Mouse (Mus musculus) intestine, embryonic 15.5 days (tissue): ENCODE measurements around the gene Nell2. TPM values are rescaled to one million over a fixed set of nuclear protein-coding genes. Genes with fewer than 3 reads are reported as not detected.

ENCODE experiments used
- ATAC-seq: fragments of 200-750 bp; cut with Nextera tagmentation; 2 replicates; pipeline ENCODE4 v1.8.0; 2017; ENCODE audit warnings: moderate TSS enrichment, moderate library complexity
- H3K27ac ChIP-seq: fragments of 300-500 bp; sonication (generic); 2 replicates; pipeline ENCODE4 v1.5.1; 2015; ENCODE audit warnings: mild to moderate bottlenecking, inconsistent platforms
- H3K27me3 ChIP-seq: fragments of 300-500 bp; sonication (generic); replicated peaks from 2 replicates; pipeline ENCODE4 v1.6.1; 2015; ENCODE audit warnings: inconsistent platforms
- H3K36me3 ChIP-seq: fragments of 300-500 bp; sonication (generic); 2 replicates; pipeline ENCODE4 v1.6.1; 2015; ENCODE audit warnings: inconsistent platforms
- H3K4me1 ChIP-seq: fragments of 300-500 bp; sonication (generic); replicated peaks from 2 replicates; pipeline ENCODE4 v1.6.1; 2015; ENCODE audit warnings: inconsistent platforms
- H3K4me2 ChIP-seq: fragments of 300-500 bp; sonication (generic); replicated peaks from 2 replicates; pipeline ENCODE4 v1.6.1; 2015; ENCODE audit warnings: mild to moderate bottlenecking, inconsistent platforms
- H3K4me3 ChIP-seq: fragments of 300-500 bp; sonication (generic); replicated peaks from 2 replicates; pipeline ENCODE4 v1.5.1; 2015; ENCODE audit warnings: inconsistent platforms
- H3K9ac ChIP-seq: fragments of 300-500 bp; sonication (generic); 2 replicates; pipeline ENCODE4 v1.6.1; 2015; ENCODE audit warnings: inconsistent platforms
- H3K9me3 ChIP-seq: fragments of 300-500 bp; sonication (generic); 2 replicates; pipeline ENCODE4 v1.6.1; 2016; ENCODE audit warnings: inconsistent platforms
- WGBS: fragments of 180-500 bp; shearing (Covaris S2); methylation state at CpG from one replicate; pipeline ENCODE4 v1.1.7; 2015; 5-methylcytosine and 5-hydroxymethylcytosine counted together
- polyA plus RNA-seq: library from polyadenylated mRNA; unstranded; fragments of >200 nt; fragmentation: Nextera tagmentation; extraction: Ambion mirVana; gene quantifications from 2 replicates; pipeline ENCODE4 v1.2.1, GENCODE M21; 2015

Gene Nell2
- polyA plus RNA-seq, 1 experiment from 2014 or later, result 13.7 TPM

- Histone ChIP-seq H3K4me2 (no peak overlapping the region), H3K4me3 (no peak overlapping the region), H3K27me3 (no peaks in the 10 kb centered on the region), H3K9ac (no peak overlapping the region), H3K9me3 (no peaks in the 10 kb centered on the region), H3K36me3 (no peaks in the 10 kb centered on the region), H3K4me1 (no peaks in the 10 kb centered on the region), H3K27ac (no peak overlapping the region)
- no peak for ATAC-seq
- 78% methylated on average over 4 of the region's 4 CpGs for WGBS
These were observed 68.3 kb downstream of the Nell2 start for GRCm38 (mm10) chr15:95460041-95460566.

DNA sequence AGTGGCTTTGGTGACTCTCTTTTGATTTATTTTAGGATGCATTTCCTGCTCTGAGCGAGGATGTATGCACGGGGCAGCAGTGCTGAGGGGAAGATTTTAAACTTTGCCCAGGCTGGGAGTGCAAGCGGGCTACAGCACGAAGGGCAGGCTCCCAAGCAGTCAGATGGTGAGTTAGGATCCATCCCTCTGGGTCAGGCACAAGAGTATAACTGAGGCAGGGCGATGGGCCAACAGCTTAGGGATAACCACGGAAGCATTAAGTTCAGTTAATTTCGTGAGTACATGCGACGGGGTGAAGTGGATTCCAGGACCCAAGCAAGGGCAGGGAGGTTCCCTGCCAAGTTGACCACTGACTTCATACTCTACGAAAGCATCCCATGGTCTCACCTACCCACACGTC is 83.8 kb downstream of the Nell2 start:
- Histone ChIP-seq H3K4me1 (no peaks in the 10 kb centered on the region), H3K27me3 (no peaks in the 10 kb centered on the region), H3K9ac (no peak overlapping the region), H3K4me2 (no peak overlapping the region), H3K27ac (no peak overlapping the region), H3K9me3 (no peaks in the 10 kb centered on the region), H3K36me3 (no peaks in the 10 kb centered on the region), H3K4me3 (no peak overlapping the region)
- WGBS, result 71% methylated on average over 11 of the region's 11 CpGs
- no peak for ATAC-seq

DNA sequence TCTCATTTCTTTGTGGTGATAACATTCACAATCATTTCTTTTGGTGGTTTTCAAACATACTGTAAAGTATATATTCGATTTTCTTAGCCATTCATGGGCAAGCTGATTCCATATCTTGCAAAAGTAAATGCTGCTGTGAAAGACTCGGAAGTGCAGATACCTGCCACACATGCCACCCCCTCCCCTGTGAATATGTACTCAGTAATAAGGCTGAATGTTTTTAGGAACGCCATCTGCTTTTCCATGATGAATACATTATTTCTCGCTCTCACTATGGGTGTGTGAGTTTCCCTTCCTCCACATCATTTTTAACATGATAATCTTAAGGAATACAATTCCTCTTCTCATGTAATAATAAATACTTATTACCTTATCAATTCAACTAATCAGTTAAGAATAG is 90.6 kb downstream of the Nell2 start:
- 91% methylated on average over 4 of the region's 4 CpGs for WGBS
- Histone ChIP-seq H3K9ac (no peak overlapping the region), H3K4me1 (no peaks in the 10 kb centered on the region), H3K27me3 (no peaks in the 10 kb centered on the region), H3K27ac (no peak overlapping the region), H3K4me3 (no peak overlapping the region), H3K36me3 (no peaks in the 10 kb centered on the region), H3K9me3 (no peaks in the 10 kb centered on the region), H3K4me2 (no peak overlapping the region)
- no peak for ATAC-seq

GRCm38 (mm10) chr15:95436261-95436660 is 92.1 kb downstream of the Nell2 start:
- H3K27ac ChIP-seq, result no peak overlapping the region
- no peaks in the 10 kb centered on the region for H3K4me1 ChIP-seq
- H3K4me2 ChIP-seq, result no peak overlapping the region
- no peak overlapping the region for H3K4me3 ChIP-seq
- no peaks in the 10 kb centered on the region for H3K27me3 ChIP-seq
- no peaks in the 10 kb centered on the region for H3K36me3 ChIP-seq
- 77% methylated on average over 1 of the region's 1 CpGs for WGBS
- H3K9me3 ChIP-seq, result no peaks in the 10 kb centered on the region
- no peak overlapping the region for H3K9ac ChIP-seq
- no peak for ATAC-seq

DNA sequence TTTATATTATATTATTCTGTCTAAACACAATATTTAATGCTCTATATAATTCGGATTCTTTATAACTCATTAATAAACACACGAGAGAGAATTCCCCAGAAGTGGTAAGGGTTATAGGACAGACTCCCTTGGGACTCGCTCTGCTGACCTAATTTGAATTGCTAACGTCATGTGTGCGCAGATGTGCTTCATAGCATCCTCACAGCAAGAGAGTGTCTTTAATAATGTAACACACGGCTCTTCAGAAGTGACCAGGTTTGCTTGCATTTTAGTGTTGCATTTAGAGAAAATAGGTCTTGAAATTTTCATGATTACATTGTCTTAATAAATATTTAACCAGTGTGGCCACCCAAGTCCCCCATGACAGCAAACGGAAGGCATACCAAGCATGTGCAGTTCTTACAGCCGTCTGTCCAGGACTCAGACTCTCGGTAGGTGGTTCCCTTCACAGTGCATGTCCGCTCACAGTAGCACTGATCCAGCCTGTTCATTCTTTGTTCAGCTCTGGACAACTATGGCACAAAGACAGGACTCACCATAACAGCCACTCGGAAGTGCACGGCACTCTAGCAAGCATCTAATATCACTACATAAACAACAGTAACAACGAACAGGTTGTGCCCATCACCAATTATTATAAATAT is 97.1 kb downstream of the Nell2 start:
- Histone ChIP-seq H3K27me3 (no peaks in the 10 kb centered on the region), H3K9ac (no peak overlapping the region), H3K9me3 (no peaks in the 10 kb centered on the region), H3K36me3 (no peaks in the 10 kb centered on the region), H3K4me3 (no peak overlapping the region), H3K4me1 (no peaks in the 10 kb centered on the region), H3K4me2 (no peak overlapping the region), H3K27ac (no peak overlapping the region)
- WGBS, result 54% methylated on average over 13 of the region's 13 CpGs
- no peak for ATAC-seq

DNA sequence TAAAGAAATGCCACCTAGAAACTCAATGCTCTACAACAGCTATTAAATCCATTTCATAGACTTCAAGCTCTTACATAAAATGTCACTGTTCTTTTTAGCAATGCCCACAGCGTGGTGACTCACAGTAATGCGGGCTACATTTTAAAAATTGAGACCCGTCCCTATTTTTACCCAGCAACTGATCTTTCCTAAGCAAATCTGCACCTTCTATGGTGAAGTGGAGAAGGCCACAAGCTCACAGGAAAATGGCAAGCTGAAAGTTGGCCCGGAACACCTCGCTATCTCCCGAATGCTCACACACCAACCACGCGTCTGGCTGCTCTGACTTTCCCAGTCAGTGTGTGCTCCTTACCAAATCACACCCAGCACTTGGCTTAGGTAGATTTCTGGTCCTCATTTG is 98.4 kb downstream of the Nell2 start:
- Histone ChIP-seq H3K9me3 (no peaks in the 10 kb centered on the region), H3K4me3 (no peak overlapping the region), H3K4me2 (no peak overlapping the region), H3K9ac (no peak overlapping the region), H3K4me1 (no peaks in the 10 kb centered on the region), H3K27me3 (no peaks in the 10 kb centered on the region), H3K36me3 (no peaks in the 10 kb centered on the region), H3K27ac (no peak overlapping the region)
- ATAC-seq, result no peak
- WGBS, result 95% methylated on average over 8 of the region's 8 CpGs

DNA sequence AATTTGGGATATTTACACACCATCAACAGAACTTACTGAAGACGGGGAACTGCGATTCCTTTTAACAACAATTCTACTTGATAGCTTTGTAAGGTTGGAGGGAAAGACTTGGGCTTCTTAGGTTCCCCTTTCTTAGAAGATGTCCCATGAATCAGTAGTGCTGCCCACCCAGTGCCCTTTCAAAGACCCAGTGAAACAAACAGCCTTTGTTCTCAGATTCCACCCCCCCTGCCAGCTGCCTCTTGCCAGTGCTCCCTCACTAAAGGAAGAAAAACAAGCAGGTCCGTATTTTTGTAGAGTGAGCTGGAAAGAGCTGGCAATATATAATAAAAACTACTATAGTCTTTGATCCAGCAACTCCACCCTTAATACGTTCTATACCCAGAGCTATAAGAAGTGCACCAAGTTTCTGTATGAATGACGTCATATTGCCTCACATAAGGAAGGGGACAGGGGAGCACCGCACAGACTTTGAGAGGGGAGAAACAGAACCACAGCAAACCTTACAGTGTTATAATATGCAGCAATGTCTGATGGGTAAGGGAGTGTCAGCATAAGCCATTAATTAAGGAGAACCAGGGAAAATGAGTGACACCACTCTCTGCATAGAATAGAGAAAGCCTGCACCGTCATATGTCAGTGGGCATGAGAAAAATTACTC is 100.2 kb downstream of the Nell2 start:
- no peaks in the 10 kb centered on the region for H3K27me3 ChIP-seq
- WGBS, result 68% methylated on average over 7 of the region's 7 CpGs
- no peak for ATAC-seq
- no peak overlapping the region for H3K27ac ChIP-seq
- H3K4me1 ChIP-seq, result no peaks in the 10 kb centered on the region
- no peak overlapping the region for H3K9ac ChIP-seq
- no peak overlapping the region for H3K4me2 ChIP-seq
- H3K4me3 ChIP-seq, result no peak overlapping the region
- no peaks in the 10 kb centered on the region for H3K9me3 ChIP-seq
- no peaks in the 10 kb centered on the region for H3K36me3 ChIP-seq

DNA sequence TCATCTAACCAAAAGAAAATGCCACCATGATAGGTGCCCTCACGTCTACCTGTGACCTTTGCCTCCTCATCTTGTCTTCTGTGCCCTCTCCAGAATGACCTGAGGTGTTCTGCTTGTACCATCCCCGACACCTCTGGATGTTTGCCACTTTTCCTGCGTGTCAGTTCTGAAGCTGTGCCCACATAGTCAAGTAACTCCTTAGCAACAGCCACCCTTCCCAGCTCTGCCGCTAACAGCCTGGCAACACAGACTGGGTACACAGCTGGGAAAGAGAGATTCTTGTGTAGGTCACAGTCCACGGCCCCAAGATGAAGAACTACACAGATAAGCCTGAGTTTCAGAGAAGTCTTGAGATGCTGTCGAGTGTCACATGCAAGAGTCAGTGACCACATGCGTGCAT is 103.3 kb downstream of the Nell2 start:
- WGBS, result 87% methylated on average over 7 of the region's 7 CpGs
- H3K4me2 ChIP-seq, result no peak overlapping the region
- no peaks in the 10 kb centered on the region for H3K27me3 ChIP-seq
- no peak for ATAC-seq
- no peaks in the 10 kb centered on the region for H3K36me3 ChIP-seq
- H3K4me1 ChIP-seq, result no peaks in the 10 kb centered on the region
- H3K27ac ChIP-seq, result no peak overlapping the region
- H3K9me3 ChIP-seq, result no peaks in the 10 kb centered on the region
- no peak overlapping the region for H3K9ac ChIP-seq
- no peak overlapping the region for H3K4me3 ChIP-seq

DNA sequence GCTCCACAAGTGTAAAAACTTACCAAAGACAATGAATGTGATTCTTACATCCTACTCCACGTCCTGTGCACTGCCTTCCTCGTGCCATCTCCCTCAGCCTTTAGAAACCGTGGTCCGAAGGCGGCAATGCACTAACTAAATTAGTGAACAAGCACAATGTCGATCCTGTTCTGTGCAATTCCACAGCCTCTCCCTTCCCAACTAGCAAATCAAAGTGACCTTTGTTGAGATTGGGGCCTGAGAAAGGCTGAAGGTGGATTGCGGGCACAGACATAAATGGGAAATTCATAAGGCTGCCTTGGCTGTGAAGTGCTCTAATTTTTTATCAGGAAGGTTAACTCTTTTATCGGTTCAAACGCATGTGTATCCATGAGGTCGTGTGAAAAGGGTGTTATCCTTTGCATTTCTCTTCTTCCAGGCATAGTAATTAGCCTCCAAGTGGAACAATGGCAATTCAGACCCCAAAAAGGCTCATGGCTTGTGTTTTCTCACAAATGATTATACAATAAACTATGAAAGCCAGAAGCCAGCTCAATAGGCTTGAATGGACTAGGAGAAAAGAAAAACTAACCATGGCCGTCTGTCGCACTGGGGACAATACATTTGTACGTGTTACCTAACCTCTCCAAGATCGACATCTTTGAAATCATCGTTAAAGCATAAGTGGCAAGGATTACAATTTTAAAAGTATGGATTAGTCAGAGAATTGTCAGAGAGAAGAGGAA is 106.0 kb downstream of the Nell2 start:
- WGBS, result 86% methylated on average over 15 of the region's 15 CpGs
- H3K4me3 ChIP-seq, result no peak overlapping the region
- H3K36me3 ChIP-seq, result no peaks in the 10 kb centered on the region
- H3K9ac ChIP-seq, result no peak overlapping the region
- no peaks in the 10 kb centered on the region for H3K9me3 ChIP-seq
- H3K27ac ChIP-seq, result no peak overlapping the region
- no peak overlapping the region for H3K4me2 ChIP-seq
- ATAC-seq, result no peak
- no peaks in the 10 kb centered on the region for H3K4me1 ChIP-seq
- no peaks in the 10 kb centered on the region for H3K27me3 ChIP-seq

GRCm38 (mm10) chr15:95418641-95419040 is 109.7 kb downstream of the Nell2 start:
- Histone ChIP-seq H3K27me3 (no peaks in the 10 kb centered on the region), H3K9me3 (no peaks in the 10 kb centered on the region), H3K36me3 (no peaks in the 10 kb centered on the region), H3K4me3 (no peak overlapping the region), H3K4me2 (no peak overlapping the region), H3K9ac (no peak overlapping the region), H3K27ac (no peak overlapping the region), H3K4me1 (no peaks in the 10 kb centered on the region)
- no peak for ATAC-seq
- WGBS, result 84% methylated on average over 4 of the region's 4 CpGs

- WGBS, result 61% methylated on average over 5 of the region's 5 CpGs
- ATAC-seq, result no peak
- Histone ChIP-seq H3K27me3 (no peaks in the 10 kb centered on the region), H3K4me2 (no peak overlapping the region), H3K9me3 (no peaks in the 10 kb centered on the region), H3K27ac (no peak overlapping the region), H3K36me3 (no peaks in the 10 kb centered on the region), H3K9ac (no peak overlapping the region), H3K4me3 (no peak overlapping the region), H3K4me1 (no peaks in the 10 kb centered on the region)
These were observed 116.2 kb downstream of the Nell2 start for GRCm38 (mm10) chr15:95411949-95412741.

GRCm38 (mm10) chr15:95410213-95410843 is 118.0 kb downstream of the Nell2 start:
- 72% methylated on average over 11 of the region's 11 CpGs for WGBS
- Histone ChIP-seq H3K4me2 (no peak overlapping the region), H3K9me3 (no peaks in the 10 kb centered on the region), H3K27me3 (no peaks in the 10 kb centered on the region), H3K4me1 (no peaks in the 10 kb centered on the region), H3K27ac (no peak overlapping the region), H3K4me3 (no peak overlapping the region), H3K9ac (no peak overlapping the region), H3K36me3 (no peaks in the 10 kb centered on the region)
- no peak for ATAC-seq
